Mouse (Mus musculus): ENCODE results near the gene Tspan15. TPM values are rescaled to one million over a fixed set of nuclear protein-coding genes. Genes with fewer than 3 reads are reported as not detected.

Gene Tspan15
- total RNA-seq, 2 experiments from 2014 or later, result 5.1 to 6.0 TPM

DNA sequence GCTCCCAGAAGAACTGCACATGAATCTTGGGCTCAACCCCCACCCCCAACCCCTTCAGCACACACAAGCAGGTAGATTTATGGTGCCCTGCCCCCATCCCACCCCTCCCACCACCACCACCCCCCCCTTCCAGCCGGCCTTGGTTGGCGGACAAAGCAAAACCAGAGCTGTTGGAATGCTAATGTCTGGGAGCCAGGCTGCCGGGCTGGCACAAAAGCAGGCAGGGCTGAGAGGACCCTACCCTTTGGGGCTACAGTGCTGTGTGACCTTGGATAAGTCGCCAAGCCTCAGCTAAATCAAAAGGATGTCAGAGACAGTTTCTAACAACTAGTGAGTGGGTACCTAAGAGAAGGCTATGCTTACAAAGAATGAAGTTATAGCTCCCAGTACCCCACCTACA is 93.9 kb downstream of the Tspan15 start:
- DNase-seq, result no peak
- intact Hi-C loops (cut with DNase I), result no loop called here

DNA sequence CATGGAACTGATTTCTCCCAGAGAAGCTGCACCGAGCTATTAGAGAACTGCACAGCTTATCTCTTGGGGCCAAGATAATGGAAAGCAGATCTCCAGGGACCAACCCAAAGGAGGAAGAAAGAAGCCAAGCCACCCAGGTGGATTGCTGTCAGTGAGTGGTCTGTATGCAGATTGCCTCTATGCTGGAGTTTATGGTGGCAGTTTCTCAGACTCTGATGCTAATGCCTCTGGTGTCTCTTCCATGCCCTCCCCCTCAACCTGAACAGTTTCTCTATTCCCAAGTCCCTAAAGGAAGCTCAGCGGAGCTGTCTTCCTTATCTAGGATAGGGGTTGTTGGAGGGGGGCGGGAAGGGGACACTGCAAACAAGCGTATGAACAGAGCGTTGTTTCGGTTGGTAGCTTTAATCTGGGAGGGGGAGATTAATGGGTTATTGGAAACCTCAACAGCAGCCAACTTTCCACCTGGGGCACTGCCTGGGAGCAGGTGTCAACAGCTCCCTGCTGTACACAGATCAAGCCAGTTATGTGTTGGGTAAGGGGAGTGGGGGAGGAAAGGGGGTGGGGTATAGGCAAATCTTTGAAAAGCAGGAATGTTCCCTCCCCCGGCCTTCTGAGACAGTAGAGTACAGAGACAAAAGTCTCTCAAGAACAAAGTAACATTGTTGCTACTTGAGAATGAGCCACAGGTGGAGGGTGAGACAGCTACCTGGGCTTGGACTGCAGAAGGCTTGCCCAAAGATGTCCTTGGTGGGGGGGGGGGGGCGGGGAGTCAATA is 95.2 kb downstream of the Tspan15 start:
- intact Hi-C loops (cut with DNase I), result no loop called here
- DNase-seq, result no peak

Small RNAs within 50 kb of the gene (microRNA-seq; reads per million reads assigned to microRNA genes)
- gene Mir7662, result not detected

Other genes with a start within 250 kb of the Tspan15 start
- gene Neurog3, start 98.2 kb downstream of the Tspan15 start, total RNA-seq (2021), result not detected
- gene Fam241b, start 87.3 kb downstream of the Tspan15 start, total RNA-seq (2021), result 10 to 100 TPM; 77.9 to 92.9 TPM
- not detected for gene Tacr2, start 21.2 kb upstream of the Tspan15 start, total RNA-seq (2021)
- gene Hk1, start 148.7 kb upstream of the Tspan15 start, total RNA-seq (2021), result 100 to 1,000 TPM; 239 to 253 TPM
- 1 to 10 TPM in 1 of 2 experiments, under 1 TPM in 1; 0.82 to 1.1 TPM for gene Hkdc1, start 191.2 kb upstream of the Tspan15 start, total RNA-seq (2021)
- gene 4930507D05Rik, start 218.2 kb upstream of the Tspan15 start, total RNA-seq (2021), result 1 to 10 TPM; 1.2 TPM
- gene Supv3l1, start 218.5 kb upstream of the Tspan15 start, total RNA-seq (2021), result 10 to 100 TPM; 22.4 to 23.6 TPM

Data from left cerebral cortex, postnatal 4 days (tissue).